Mouse (Mus musculus): ENCODE measurements at regions not wholly inside any gene's neighbourhood (a gene's known extent, or its start where the extent isn't known, plus 50 kb on each side); places are given as distances from the start of the nearest gene placed in this dataset.

DNA sequence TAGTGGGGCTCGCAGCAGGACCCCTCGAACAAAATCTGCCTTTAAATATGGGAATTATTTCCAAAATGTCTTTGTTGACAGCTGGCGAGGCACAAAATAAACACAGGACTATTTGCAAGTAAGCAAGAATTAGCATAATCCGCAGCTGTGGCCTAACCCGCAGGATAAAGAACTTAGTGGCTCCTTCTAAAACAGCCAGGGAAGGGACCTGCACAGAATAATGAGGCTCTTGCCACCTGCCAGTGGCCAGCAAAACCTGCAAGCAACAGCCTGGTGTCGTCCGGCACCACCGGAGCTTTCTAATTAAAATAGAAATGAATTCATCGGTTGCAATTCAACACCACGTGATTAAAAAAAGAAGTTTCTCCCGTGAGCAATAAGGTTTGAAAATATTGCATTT is 389.4 kb downstream of the Tmem132b start:
- Histone ChIP-seq H3K27me3 (replicated peaks; ENCODE audit: control insufficient read depth, insufficient read depth, low read length) (no peaks in the 10 kb centered on the region), H3K9ac (ENCODE audit: low read depth, low read length) (no peak overlapping the region), H3K4me1 (ENCODE audit: control insufficient read depth, insufficient read depth, low read length) (no peaks in the 10 kb centered on the region), H3K27ac (ENCODE audit: low read length) (no peak overlapping the region), H3K4me3 (ENCODE audit: low read length) (no peak overlapping the region), H3K36me3 (ENCODE audit: control insufficient read depth, insufficient read depth, low read length) (no peaks in the 10 kb centered on the region), H3K4me2 (ENCODE audit: low read depth, low read length) (no peak overlapping the region), H3K9me3 (ENCODE audit: control insufficient read depth, low read length) (no peaks in the 10 kb centered on the region)
- 29% methylated on average over 11 of the region's 11 CpGs for WGBS
- no peak for ATAC-seq

DNA sequence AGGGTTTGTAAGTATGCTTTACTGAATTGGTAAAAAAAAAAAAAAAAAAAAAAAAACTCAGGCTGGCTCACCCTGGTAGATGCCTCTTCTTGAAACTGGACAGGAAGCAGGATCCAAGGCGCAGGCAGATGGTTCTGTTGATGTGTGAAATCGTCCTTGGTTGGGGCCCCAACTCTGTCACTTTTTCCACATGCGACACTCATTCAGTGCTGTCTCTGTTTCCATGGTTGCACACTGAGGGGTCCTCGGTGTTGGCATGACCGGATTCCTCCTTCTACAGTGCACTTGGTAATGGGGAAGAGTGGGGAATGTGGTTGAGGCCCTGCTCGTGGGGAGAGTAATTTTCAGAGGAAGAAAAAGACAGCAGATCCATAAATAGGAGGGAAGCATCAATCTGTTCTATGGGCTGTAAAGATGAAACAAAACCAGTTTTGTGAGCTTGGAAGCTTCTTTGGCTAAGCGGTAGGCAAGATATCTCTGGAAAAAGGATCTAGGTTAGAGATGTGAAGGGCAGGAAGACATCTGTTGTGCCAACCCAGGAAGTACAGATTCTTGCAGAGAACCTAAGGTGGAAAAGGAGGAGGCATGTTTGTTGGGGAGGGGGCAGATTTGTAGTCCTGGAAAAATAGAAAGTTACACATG is 394.4 kb downstream of the Tmem132b start:
- Histone ChIP-seq H3K4me2 (ENCODE audit: low read depth, low read length) (no peak overlapping the region), H3K27me3 (replicated peaks; ENCODE audit: control insufficient read depth, insufficient read depth, low read length) (no peaks in the 10 kb centered on the region), H3K4me3 (ENCODE audit: low read length) (no peak overlapping the region), H3K27ac (ENCODE audit: low read length) (no peak overlapping the region), H3K9me3 (ENCODE audit: control insufficient read depth, low read length) (no peaks in the 10 kb centered on the region), H3K4me1 (ENCODE audit: control insufficient read depth, insufficient read depth, low read length) (no peaks in the 10 kb centered on the region), H3K9ac (ENCODE audit: low read depth, low read length) (no peak overlapping the region), H3K36me3 (ENCODE audit: control insufficient read depth, insufficient read depth, low read length) (no peaks in the 10 kb centered on the region)
- no peak for ATAC-seq
- WGBS, result 73% methylated on average over 7 of the region's 7 CpGs

DNA sequence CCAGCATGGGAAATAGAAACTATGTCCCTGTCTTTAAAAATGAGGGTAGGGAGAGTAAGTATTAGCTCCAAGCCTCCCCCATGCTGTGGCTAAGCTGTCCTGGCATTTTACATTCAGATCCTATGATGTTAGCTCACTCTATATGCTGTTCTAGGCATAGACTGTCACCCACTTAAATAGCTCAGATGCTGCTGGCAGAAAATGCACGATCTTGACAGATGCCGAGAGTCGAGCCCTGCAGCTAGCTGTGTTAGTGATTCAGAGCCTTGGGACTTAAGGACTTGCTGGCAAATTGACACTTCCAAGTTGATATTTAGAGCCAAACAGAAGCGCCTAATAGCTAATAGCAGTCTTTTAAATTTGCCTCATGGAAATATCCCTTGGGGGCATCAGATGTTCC is 399.9 kb downstream of the Tmem132b start:
- H3K9ac ChIP-seq (ENCODE audit: low read depth, low read length), result no peak overlapping the region
- no peaks in the 10 kb centered on the region for H3K9me3 ChIP-seq (ENCODE audit: control insufficient read depth, low read length)
- no peaks in the 10 kb centered on the region for H3K4me1 ChIP-seq (ENCODE audit: control insufficient read depth, insufficient read depth, low read length)
- H3K27ac ChIP-seq (ENCODE audit: low read length), result no peak overlapping the region
- H3K4me3 ChIP-seq (ENCODE audit: low read length), result no peak overlapping the region
- no peaks in the 10 kb centered on the region for H3K36me3 ChIP-seq (ENCODE audit: control insufficient read depth, insufficient read depth, low read length)
- H3K27me3 ChIP-seq (replicated peaks; ENCODE audit: control insufficient read depth, insufficient read depth, low read length), result no peaks in the 10 kb centered on the region
- H3K4me2 ChIP-seq (ENCODE audit: low read depth, low read length), result no peak overlapping the region
- ATAC-seq, result no peak
- 87% methylated on average over 4 of the region's 4 CpGs for WGBS

DNA sequence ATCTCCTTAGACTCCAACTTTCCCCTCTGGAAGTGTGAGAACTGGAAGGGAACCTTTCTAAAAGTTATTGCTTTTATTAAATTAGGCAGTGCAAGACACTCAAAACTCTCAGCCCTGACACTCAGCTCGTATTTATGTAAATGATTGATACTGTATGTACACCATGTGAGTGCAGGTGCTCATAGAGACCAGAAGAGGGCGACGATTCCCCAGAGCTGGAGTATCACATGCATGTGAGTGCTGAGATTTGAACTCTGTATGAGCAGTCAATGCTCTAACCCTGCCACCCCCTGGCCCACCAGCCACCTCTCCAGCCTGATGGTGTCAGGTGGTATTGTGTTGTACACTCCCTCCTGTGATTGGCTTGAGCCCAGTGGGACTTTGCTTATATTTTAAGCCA is 407.8 kb downstream of the Tmem132b start:
- Histone ChIP-seq H3K4me2 (ENCODE audit: low read depth, low read length) (no peak overlapping the region), H3K4me3 (ENCODE audit: low read length) (no peak overlapping the region), H3K4me1 (ENCODE audit: control insufficient read depth, insufficient read depth, low read length) (no peaks in the 10 kb centered on the region), H3K9ac (ENCODE audit: low read depth, low read length) (no peak overlapping the region), H3K27me3 (replicated peaks; ENCODE audit: control insufficient read depth, insufficient read depth, low read length) (no peaks in the 10 kb centered on the region), H3K36me3 (ENCODE audit: control insufficient read depth, insufficient read depth, low read length) (no peaks in the 10 kb centered on the region), H3K9me3 (ENCODE audit: control insufficient read depth, low read length) (no peaks in the 10 kb centered on the region), H3K27ac (ENCODE audit: low read length) (no peak overlapping the region)
- 87% methylated on average over 3 of the region's 3 CpGs for WGBS
- no peak for ATAC-seq

DNA sequence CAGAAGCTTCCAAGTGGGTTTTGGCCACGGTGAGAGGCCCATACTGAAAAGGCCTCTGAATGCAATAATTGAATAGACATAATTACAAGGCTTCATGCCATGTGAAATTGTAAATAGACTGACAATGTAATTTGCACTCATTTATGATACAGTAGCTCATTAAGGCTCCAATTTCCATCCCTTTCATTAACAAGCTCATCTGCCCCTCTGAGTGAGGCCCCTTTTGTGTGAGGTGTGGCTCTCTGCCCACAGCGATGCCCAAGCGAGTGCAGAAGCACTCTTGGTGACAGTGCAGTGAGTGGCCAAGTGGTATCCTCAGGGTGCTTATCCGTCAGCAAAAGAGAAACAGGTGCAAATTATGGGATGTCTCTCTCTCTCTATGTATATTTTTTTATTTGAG is 415.2 kb downstream of the Tmem132b start:
- H3K4me1 ChIP-seq (ENCODE audit: control insufficient read depth, insufficient read depth, low read length), result no peaks in the 10 kb centered on the region
- 81% methylated on average over 4 of the region's 4 CpGs for WGBS
- no peak for ATAC-seq

DNA sequence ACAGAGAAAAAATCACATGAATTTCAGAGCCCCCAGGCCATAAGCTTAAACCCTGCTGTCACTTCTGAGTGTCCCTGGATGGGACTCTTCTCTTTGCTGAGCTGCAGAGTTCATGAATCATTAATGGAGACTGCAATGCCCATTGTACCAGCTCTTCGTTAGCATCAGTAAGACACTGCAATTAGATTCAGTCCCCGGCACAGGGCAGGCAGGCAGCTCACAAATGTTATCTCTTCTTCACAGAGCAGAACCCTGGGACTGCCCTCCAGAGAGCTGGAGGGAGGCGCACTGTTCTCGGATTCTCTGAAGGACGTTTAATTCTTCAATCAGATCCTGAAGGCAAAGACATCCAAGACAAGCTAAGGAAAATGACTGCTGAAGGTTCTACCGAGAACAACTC is 420.1 kb downstream of the Tmem132b start:
- Histone ChIP-seq H3K27ac (ENCODE audit: low read length) (no peak overlapping the region), H3K4me3 (ENCODE audit: low read length) (no peak overlapping the region), H3K4me2 (ENCODE audit: low read depth, low read length) (no peak overlapping the region), H3K4me1 (ENCODE audit: control insufficient read depth, insufficient read depth, low read length) (no peaks in the 10 kb centered on the region), H3K9me3 (ENCODE audit: control insufficient read depth, low read length) (no peaks in the 10 kb centered on the region), H3K27me3 (replicated peaks; ENCODE audit: control insufficient read depth, insufficient read depth, low read length) (no peaks in the 10 kb centered on the region), H3K36me3 (ENCODE audit: control insufficient read depth, insufficient read depth, low read length) (no peaks in the 10 kb centered on the region), H3K9ac (ENCODE audit: low read depth, low read length) (no peak overlapping the region)
- WGBS, result 64% methylated on average over 6 of the region's 6 CpGs
- no peak for ATAC-seq

More for the DNA sequence above, 415.2 kb downstream of the Tmem132b start:
- Histone ChIP-seq H3K4me2 (ENCODE audit: low read depth, low read length) (no peak overlapping the region), H3K9ac (ENCODE audit: low read depth, low read length) (no peak overlapping the region), H3K4me3 (ENCODE audit: low read length) (no peak overlapping the region), H3K36me3 (ENCODE audit: control insufficient read depth, insufficient read depth, low read length) (no peaks in the 10 kb centered on the region), H3K27ac (ENCODE audit: low read length) (no peak overlapping the region), H3K27me3 (replicated peaks; ENCODE audit: control insufficient read depth, insufficient read depth, low read length) (no peaks in the 10 kb centered on the region), H3K9me3 (ENCODE audit: control insufficient read depth, low read length) (no peaks in the 10 kb centered on the region)

DNA sequence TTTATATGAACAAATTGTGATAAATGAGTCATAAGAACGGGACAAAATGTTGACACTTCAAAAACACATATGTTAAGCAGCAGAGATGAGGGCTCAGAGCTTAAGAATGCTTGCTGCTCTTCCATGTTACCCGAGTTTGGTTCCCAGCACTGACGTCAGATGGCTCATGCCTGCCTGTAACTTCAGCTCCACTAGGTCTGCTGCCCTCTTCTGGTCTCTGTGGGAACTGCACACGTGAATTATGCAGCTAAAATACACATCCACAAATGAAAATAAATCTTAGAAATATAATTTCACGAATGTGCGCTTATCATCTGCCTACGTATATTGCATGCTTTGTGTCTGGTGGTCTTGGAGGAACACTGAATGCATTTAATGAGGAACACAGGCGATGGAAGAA is 432.5 kb downstream of the Tmem132b start:
- H3K4me1 ChIP-seq (ENCODE audit: control insufficient read depth, insufficient read depth, low read length), result no peaks in the 10 kb centered on the region
- no peaks in the 10 kb centered on the region for H3K9me3 ChIP-seq (ENCODE audit: control insufficient read depth, low read length)
- no peak overlapping the region for H3K27ac ChIP-seq (ENCODE audit: low read length)
- no peak for ATAC-seq
- 74% methylated on average over 8 of the region's 8 CpGs for WGBS
- no peak overlapping the region for H3K9ac ChIP-seq (ENCODE audit: low read depth, low read length)
- no peak overlapping the region for H3K4me2 ChIP-seq (ENCODE audit: low read depth, low read length)
- no peak overlapping the region for H3K4me3 ChIP-seq (ENCODE audit: low read length)
- no peaks in the 10 kb centered on the region for H3K27me3 ChIP-seq (replicated peaks; ENCODE audit: control insufficient read depth, insufficient read depth, low read length)
- no peaks in the 10 kb centered on the region for H3K36me3 ChIP-seq (ENCODE audit: control insufficient read depth, insufficient read depth, low read length)

DNA sequence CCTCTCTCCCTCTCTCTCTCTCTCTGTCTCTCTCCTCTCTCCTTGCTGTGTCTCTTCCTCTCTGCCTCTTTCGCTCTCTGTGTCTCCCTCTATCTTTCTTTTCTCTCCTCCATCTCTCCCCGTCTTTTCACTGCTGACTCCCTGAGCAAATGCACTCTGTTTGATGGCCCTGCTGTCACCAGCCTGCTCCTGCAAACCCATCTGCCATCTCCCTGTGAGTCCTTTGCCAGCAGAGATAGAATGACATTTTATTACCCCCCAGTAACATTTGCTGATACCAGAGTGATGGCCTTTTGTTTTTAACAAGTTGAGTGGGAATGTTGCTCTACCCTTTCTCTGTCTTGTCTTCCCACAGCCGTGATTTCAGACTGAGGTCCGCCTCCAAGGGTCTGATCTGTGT is 436.6 kb downstream of the Tmem132b start:
- 54% methylated on average over 4 of the region's 4 CpGs for WGBS
- Histone ChIP-seq H3K4me1 (ENCODE audit: control insufficient read depth, insufficient read depth, low read length) (no peaks in the 10 kb centered on the region), H3K4me2 (ENCODE audit: low read depth, low read length) (no peak overlapping the region), H3K4me3 (ENCODE audit: low read length) (no peak overlapping the region), H3K27me3 (replicated peaks; ENCODE audit: control insufficient read depth, insufficient read depth, low read length) (no peaks in the 10 kb centered on the region), H3K9me3 (ENCODE audit: control insufficient read depth, low read length) (no peaks in the 10 kb centered on the region), H3K27ac (ENCODE audit: low read length) (no peak overlapping the region), H3K36me3 (ENCODE audit: control insufficient read depth, insufficient read depth, low read length) (no peaks in the 10 kb centered on the region), H3K9ac (ENCODE audit: low read depth, low read length) (no peak overlapping the region)
- ATAC-seq, result no peak

DNA sequence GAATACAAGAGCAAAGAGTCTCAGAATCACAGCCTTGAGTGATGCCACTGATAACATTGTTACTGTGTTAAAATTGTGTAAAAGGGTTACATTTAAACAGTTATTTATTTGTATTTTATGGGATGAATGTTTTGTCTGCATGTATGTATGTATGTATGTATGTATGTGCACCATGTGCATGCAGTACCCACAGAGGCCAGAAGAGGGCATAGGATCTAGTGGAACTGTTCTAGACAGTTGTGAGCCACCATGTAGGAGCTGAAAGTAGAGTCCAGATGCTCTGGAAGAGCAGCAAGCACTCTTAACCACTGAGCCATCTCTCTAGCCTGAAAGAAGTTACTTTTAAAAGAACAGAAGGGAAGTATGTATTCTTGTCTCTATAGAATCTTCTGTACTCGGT is 442.5 kb downstream of the Tmem132b start:
- WGBS, result 67% methylated on average over 1 of the region's 1 CpGs
- Histone ChIP-seq H3K4me3 (ENCODE audit: low read length) (no peak overlapping the region), H3K27me3 (replicated peaks; ENCODE audit: control insufficient read depth, insufficient read depth, low read length) (no peaks in the 10 kb centered on the region), H3K9ac (ENCODE audit: low read depth, low read length) (no peak overlapping the region), H3K4me2 (ENCODE audit: low read depth, low read length) (no peak overlapping the region), H3K36me3 (ENCODE audit: control insufficient read depth, insufficient read depth, low read length) (no peaks in the 10 kb centered on the region), H3K4me1 (ENCODE audit: control insufficient read depth, insufficient read depth, low read length) (no peaks in the 10 kb centered on the region), H3K27ac (ENCODE audit: low read length) (no peak overlapping the region), H3K9me3 (ENCODE audit: control insufficient read depth, low read length) (peaks cover 4% of the 10 kb centered on the region; the same call in 1 of the 2 replicates)
- ATAC-seq, result no peak

DNA sequence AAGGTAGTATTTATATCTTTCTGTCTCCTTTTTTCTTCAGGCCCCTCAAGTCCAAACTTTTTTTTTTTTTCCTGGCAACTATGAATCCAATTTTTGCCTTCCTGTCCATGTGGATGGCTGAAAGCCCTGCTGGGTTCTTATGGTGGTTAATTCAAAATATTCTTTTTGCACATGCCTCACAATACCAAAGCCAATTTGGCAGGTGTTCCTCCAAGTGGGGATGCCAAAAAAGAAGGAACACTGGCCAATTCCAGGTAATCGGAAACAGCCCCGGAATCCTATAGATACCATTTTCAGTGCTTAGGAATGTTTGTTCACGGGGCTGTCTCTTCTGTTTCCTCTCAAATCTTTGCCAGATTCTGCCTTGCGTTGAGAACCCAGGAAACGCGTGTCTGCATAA is 448.2 kb downstream of the Tmem132b start:
- WGBS, result 85% methylated on average over 6 of the region's 6 CpGs
- H3K4me1 ChIP-seq (ENCODE audit: control insufficient read depth, insufficient read depth, low read length), result no peaks in the 10 kb centered on the region
- H3K4me2 ChIP-seq (ENCODE audit: low read depth, low read length), result no peak overlapping the region
- no peaks in the 10 kb centered on the region for H3K9me3 ChIP-seq (ENCODE audit: control insufficient read depth, low read length)
- ATAC-seq, result no peak
- no peaks in the 10 kb centered on the region for H3K36me3 ChIP-seq (ENCODE audit: control insufficient read depth, insufficient read depth, low read length)
- H3K4me3 ChIP-seq (ENCODE audit: low read length), result no peak overlapping the region
- H3K27ac ChIP-seq (ENCODE audit: low read length), result no peak overlapping the region
- H3K27me3 ChIP-seq (replicated peaks; ENCODE audit: control insufficient read depth, insufficient read depth, low read length), result no peaks in the 10 kb centered on the region
- H3K9ac ChIP-seq (ENCODE audit: low read depth, low read length), result no peak overlapping the region
